Mouse (Mus musculus): ENCODE results near the gene Gdf5. TPM values are rescaled to one million over a fixed set of nuclear protein-coding genes. Genes with fewer than 3 reads are reported as not detected.

Gene Gdf5
- not detected in 2 replicates for polyA plus RNA-seq (2012; ENCODE audit: insufficient read depth, low replicate concordance)

- H3K36me3 ChIP-seq (replicated peaks; ENCODE audit: low read length), result no peaks in the 10 kb centered on the region
- peaks cover 40% of the 10 kb centered on the region for H3K4me1 ChIP-seq
- no peak within 1 kb of the TSS for H3K4me3 ChIP-seq (replicated peaks)
- H3K27me3 ChIP-seq (replicated peaks), result peaks cover 18% of the 10 kb centered on the region
- no peak for TF ChIP-seq GATA1 (IDR thresholded peaks at IDR 0.05; ENCODE audit: borderline replicate concordance, low read length)
- TF ChIP-seq FLI1 (IDR thresholded peaks at IDR 0.05; ENCODE audit: low read length), result no peak
- H3K9me3 ChIP-seq, result no peaks in the 10 kb centered on the region
Observed at GRCm38 (mm10) chr2:155945124-155945523, at the start of gene Gdf5. Gene Gdf5, minus strand, starts transcription at chr2:155945367.

GRCm38 (mm10) chr2:155991863-155992321 lies 46.7 kb upstream of the Gdf5 start:
- H3K9me3 ChIP-seq, result no peaks in the 10 kb centered on the region
- H3K27me3 ChIP-seq (replicated peaks), result no peaks in the 10 kb centered on the region
- TF ChIP-seq FLI1 (IDR thresholded peaks at IDR 0.05; ENCODE audit: low read length), result no peak
- no peak for TF ChIP-seq GATA1 (IDR thresholded peaks at IDR 0.05; ENCODE audit: borderline replicate concordance, low read length)
- peaks cover 100% of the 10 kb centered on the region for H3K36me3 ChIP-seq (replicated peaks; ENCODE audit: low read length)
- H3K4me1 ChIP-seq, result peaks cover 21% of the 10 kb centered on the region
- H3K4me3 ChIP-seq (replicated peaks), result no peak overlapping the region

GRCm38 (mm10) chr2:155991151-155991550 lies 46.0 kb upstream of the Gdf5 start:
- peaks cover 100% of the 10 kb centered on the region for H3K36me3 ChIP-seq (replicated peaks; ENCODE audit: low read length)
- no peaks in the 10 kb centered on the region for H3K9me3 ChIP-seq
- H3K4me1 ChIP-seq, result peaks cover 21% of the 10 kb centered on the region
- TF ChIP-seq GATA1 (IDR thresholded peaks at IDR 0.05; ENCODE audit: borderline replicate concordance, low read length), result no peak
- TF ChIP-seq FLI1 (IDR thresholded peaks at IDR 0.05; ENCODE audit: low read length), result no peak
- H3K27me3 ChIP-seq (replicated peaks), result no peaks in the 10 kb centered on the region
- no peak overlapping the region for H3K4me3 ChIP-seq (replicated peaks)

GRCm38 (mm10) chr2:155989085-155989484 lies 43.9 kb upstream of the Gdf5 start:
- Histone ChIP-seq H3K27me3 (replicated peaks) (no peaks in the 10 kb centered on the region), H3K36me3 (replicated peaks; ENCODE audit: low read length) (peaks cover 100% of the 10 kb centered on the region), H3K9me3 (no peaks in the 10 kb centered on the region), H3K4me3 (replicated peaks) (no peak overlapping the region), H3K4me1 (peaks cover 23% of the 10 kb centered on the region)
- TF ChIP-seq GATA1 (IDR thresholded peaks at IDR 0.05; ENCODE audit: borderline replicate concordance, low read length), result no peak
- TF ChIP-seq FLI1 (IDR thresholded peaks at IDR 0.05; ENCODE audit: low read length), result no peak

- H3K27me3 ChIP-seq (replicated peaks), result no peaks in the 10 kb centered on the region
- peaks cover 23% of the 10 kb centered on the region for H3K4me1 ChIP-seq
- TF ChIP-seq GATA1 (IDR thresholded peaks at IDR 0.05; ENCODE audit: borderline replicate concordance, low read length) (no peak), FLI1 (IDR thresholded peaks at IDR 0.05; ENCODE audit: low read length) (no peak)
- H3K9me3 ChIP-seq, result no peaks in the 10 kb centered on the region
- H3K4me3 ChIP-seq (replicated peaks), result no peak overlapping the region
- H3K36me3 ChIP-seq (replicated peaks; ENCODE audit: low read length), result peaks cover 99% of the 10 kb centered on the region
Observed at GRCm38 (mm10) chr2:155987131-155987530, 42.0 kb upstream of the Gdf5 start.

- Histone ChIP-seq H3K4me1 (peaks cover 30% of the 10 kb centered on the region), H3K9me3 (no peaks in the 10 kb centered on the region), H3K4me3 (replicated peaks) (no peak overlapping the region), H3K36me3 (replicated peaks; ENCODE audit: low read length) (peaks cover 98% of the 10 kb centered on the region), H3K27me3 (replicated peaks) (no peaks in the 10 kb centered on the region)
- TF ChIP-seq FLI1 (IDR thresholded peaks at IDR 0.05; ENCODE audit: low read length), result no peak
- no peak for TF ChIP-seq GATA1 (IDR thresholded peaks at IDR 0.05; ENCODE audit: borderline replicate concordance, low read length)
Observed at GRCm38 (mm10) chr2:155985776-155986175, 40.6 kb upstream of the Gdf5 start.

GRCm38 (mm10) chr2:155979328-155979991 lies 34.3 kb upstream of the Gdf5 start:
- H3K27me3 ChIP-seq (replicated peaks), result no peaks in the 10 kb centered on the region
- peaks cover 47% of the 10 kb centered on the region for H3K4me1 ChIP-seq
- peak overlapping the region; percentile 92 for H3K4me3 ChIP-seq (replicated peaks)
- TF ChIP-seq FLI1 (IDR thresholded peaks at IDR 0.05; ENCODE audit: low read length) (0 out of 2 replicates have a peak, but pooled peaks have one; percentile 15), GATA1 (IDR thresholded peaks at IDR 0.05; ENCODE audit: borderline replicate concordance, low read length) (no peak)
- no peaks in the 10 kb centered on the region for H3K9me3 ChIP-seq
- peaks cover 55% of the 10 kb centered on the region for H3K36me3 ChIP-seq (replicated peaks; ENCODE audit: low read length)

- TF ChIP-seq FLI1 (IDR thresholded peaks at IDR 0.05; ENCODE audit: low read length) (no peak), GATA1 (IDR thresholded peaks at IDR 0.05; ENCODE audit: borderline replicate concordance, low read length) (no peak)
- Histone ChIP-seq H3K36me3 (replicated peaks; ENCODE audit: low read length) (peaks cover 67% of the 10 kb centered on the region), H3K4me3 (replicated peaks) (no peak overlapping the region), H3K9me3 (no peaks in the 10 kb centered on the region), H3K4me1 (peaks cover 26% of the 10 kb centered on the region), H3K27me3 (replicated peaks) (no peaks in the 10 kb centered on the region)
Observed at GRCm38 (mm10) chr2:155974087-155974731, 29.0 kb upstream of the Gdf5 start.

- TF ChIP-seq FLI1 (IDR thresholded peaks at IDR 0.05; ENCODE audit: low read length) (no peak), GATA1 (IDR thresholded peaks at IDR 0.05; ENCODE audit: borderline replicate concordance, low read length) (no peak)
- H3K9me3 ChIP-seq, result no peaks in the 10 kb centered on the region
- no peak overlapping the region for H3K4me3 ChIP-seq (replicated peaks)
- H3K27me3 ChIP-seq (replicated peaks), result no peaks in the 10 kb centered on the region
- peaks cover 23% of the 10 kb centered on the region for H3K4me1 ChIP-seq
- H3K36me3 ChIP-seq (replicated peaks; ENCODE audit: low read length), result peaks cover 75% of the 10 kb centered on the region
Observed at GRCm38 (mm10) chr2:155973348-155973747, 28.2 kb upstream of the Gdf5 start.

- H3K36me3 ChIP-seq (replicated peaks; ENCODE audit: low read length), result peaks cover 65% of the 10 kb centered on the region
- H3K4me3 ChIP-seq (replicated peaks), result no peak overlapping the region
- TF ChIP-seq FLI1 (IDR thresholded peaks at IDR 0.05; ENCODE audit: low read length) (no peak), GATA1 (IDR thresholded peaks at IDR 0.05; ENCODE audit: borderline replicate concordance, low read length) (no peak)
Observed at GRCm38 (mm10) chr2:155962991-155963390, 17.8 kb upstream of the Gdf5 start.

More at GRCm38 (mm10) chr2:155962991-155963390, 17.8 kb upstream of the Gdf5 start:
- Histone ChIP-seq H3K4me1 (peaks cover 9% of the 10 kb centered on the region), H3K27me3 (replicated peaks) (no peaks in the 10 kb centered on the region), H3K9me3 (no peaks in the 10 kb centered on the region)

Data from megakaryocyte, embryonic 14.5 days (primary cell).